Mouse (Mus musculus) hindbrain, embryonic 13.5 days (tissue): ENCODE results near the gene Prep. TPM values are rescaled to one million over a fixed set of nuclear protein-coding genes. Genes with fewer than 3 reads are reported as not detected.
"Not testable (repeated sequence)": the region's sequence is repeated elsewhere in the genome, so short reads cannot be mapped to it uniquely, and the experiment has no call there.

Experiments
- ATAC-seq: fragments of 200-750 bp; cut with Nextera tagmentation; 2 replicates; pipeline ENCODE4 v1.8.0; 2017; ENCODE audit warnings: moderate TSS enrichment; ENCODE audit not compliant: low FRiP score
- H3K27ac ChIP-seq: fragments of 300-500 bp; sonication (generic); 2 replicates; pipeline ENCODE4 v1.5.1; 2015; ENCODE audit warnings: inconsistent platforms, mild to moderate bottlenecking, moderate library complexity
- H3K27me3 ChIP-seq: fragments of 300-500 bp; sonication (generic); 2 replicates; pipeline ENCODE4 v1.6.1; 2015; ENCODE audit warnings: mild to moderate bottlenecking, inconsistent platforms
- H3K36me3 ChIP-seq: fragments of 300-500 bp; sonication (generic); 2 replicates; pipeline ENCODE4 v1.6.1; 2015; ENCODE audit warnings: mild to moderate bottlenecking, inconsistent platforms
- H3K4me1 ChIP-seq: fragments of 300-500 bp; sonication (generic); replicated peaks from 2 replicates; pipeline ENCODE4 v1.6.1; 2015; ENCODE audit warnings: inconsistent platforms
- H3K4me2 ChIP-seq: fragments of 300-500 bp; sonication (generic); 2 replicates; pipeline ENCODE4 v1.6.1; 2015; ENCODE audit warnings: inconsistent platforms, mild to moderate bottlenecking, moderate library complexity
- H3K4me3 ChIP-seq: fragments of 300-500 bp; sonication (generic); 2 replicates; pipeline ENCODE4 v1.5.1; 2015; ENCODE audit warnings: mild to moderate bottlenecking, inconsistent platforms
- H3K9ac ChIP-seq: fragments of 300-500 bp; sonication (generic); 2 replicates; pipeline ENCODE4 v1.6.1; 2015; ENCODE audit warnings: mild to moderate bottlenecking, inconsistent platforms
- H3K9me3 ChIP-seq: fragments of 300-500 bp; sonication (generic); 2 replicates; pipeline ENCODE4 v1.6.1; 2016; ENCODE audit warnings: inconsistent platforms
- WGBS: fragments of 180-500 bp; shearing (Covaris S2); methylation state at CpG from one replicate; pipeline ENCODE4 v1.1.7; 2015; 5-methylcytosine and 5-hydroxymethylcytosine counted together
- polyA plus RNA-seq: library from polyadenylated mRNA; unstranded; fragments of >200 nt; fragmentation: Nextera tagmentation; extraction: Ambion mirVana; gene quantifications from 2 replicates; pipeline ENCODE4 v1.2.1, GENCODE M21; 2015

Prep gene
- polyA plus RNA-seq, 1 experiment from 2014 or later, result 24.8 TPM

DNA sequence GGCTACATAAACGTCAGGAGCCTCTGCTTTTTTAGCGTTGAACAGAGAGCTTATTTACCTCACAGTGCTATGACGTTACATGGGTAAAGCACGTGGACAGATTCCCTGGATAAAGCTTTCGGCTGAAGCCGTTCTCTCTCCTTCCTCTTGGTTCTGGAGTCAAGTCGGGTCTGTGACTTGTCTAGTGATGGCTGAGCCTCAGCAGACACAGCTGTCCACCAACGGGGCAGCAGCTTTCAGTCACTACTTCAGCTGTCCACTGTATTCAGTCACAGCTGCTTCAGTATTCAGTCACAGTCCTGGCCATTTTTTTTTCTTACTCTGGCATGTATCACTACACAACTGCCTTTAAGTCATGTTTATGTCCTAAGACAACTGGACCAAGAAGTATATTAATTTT is 106.9 kb downstream of the Prep start:
- Histone ChIP-seq H3K4me2 (no peak overlapping the region), H3K9me3 (no peaks in the 10 kb centered on the region), H3K27me3 (no peaks in the 10 kb centered on the region), H3K4me1 (no peaks in the 10 kb centered on the region), H3K27ac (no peak overlapping the region; the same call in 1 of the 2 replicates), H3K4me3 (no peak overlapping the region), H3K36me3 (no peaks in the 10 kb centered on the region; the same call in 1 of the 2 replicates), H3K9ac (no peak overlapping the region)
- ATAC-seq, result no peak
- WGBS, result 84% methylated on average over 8 of the region's 8 CpGs

DNA sequence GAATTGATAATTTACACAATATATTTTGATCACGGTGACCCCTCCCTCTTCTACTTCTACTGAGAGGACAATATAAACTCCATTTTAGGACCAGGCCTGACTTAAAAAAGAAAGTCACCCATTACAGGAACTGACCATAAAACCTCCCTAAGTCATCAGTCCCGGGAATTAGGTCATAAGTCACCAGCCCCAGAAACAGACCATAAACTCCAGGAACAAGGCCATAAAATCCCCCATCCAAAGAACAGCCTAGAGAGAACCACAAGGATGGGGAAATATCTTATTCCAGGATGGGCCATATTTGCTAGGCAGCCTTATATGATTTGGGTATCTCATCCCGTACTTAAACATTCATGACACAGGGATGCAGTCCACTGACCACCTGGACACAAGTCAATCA is 107.3 kb downstream of the Prep start:
- no peak for ATAC-seq
- Histone ChIP-seq H3K27ac (no peak overlapping the region), H3K9me3 (no peaks in the 10 kb centered on the region), H3K36me3 (no peaks in the 10 kb centered on the region; the same call in 1 of the 2 replicates), H3K4me2 (no peak overlapping the region), H3K9ac (no peak overlapping the region), H3K4me1 (no peaks in the 10 kb centered on the region), H3K27me3 (no peaks in the 10 kb centered on the region), H3K4me3 (no peak overlapping the region)
- over 99% methylated on average over 3 of the region's 3 CpGs for WGBS

DNA sequence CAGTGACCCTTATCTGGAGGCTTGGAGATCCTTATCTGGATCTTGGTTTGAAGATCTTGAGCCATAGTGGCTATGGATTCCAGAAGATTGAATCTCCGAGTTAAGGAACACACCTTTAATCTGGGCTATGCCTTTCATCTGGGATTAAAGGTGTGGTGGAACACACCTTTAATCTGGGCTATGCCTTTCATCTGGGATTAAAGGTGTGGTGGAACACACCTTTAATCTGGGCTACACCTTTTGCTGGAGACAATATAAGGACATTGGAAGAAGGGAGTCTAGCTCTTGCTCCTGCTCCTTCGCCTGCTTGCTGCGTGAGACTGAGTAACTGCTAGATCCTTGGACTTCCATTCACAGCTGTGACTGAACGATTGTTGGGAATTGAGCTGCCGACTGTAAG is 110.8 kb downstream of the Prep start, which contains the start of gene Popdc3:
TSS of gene Popdc3 (plus strand) at position 301 of the 400 bp plus-strand sequence.
- H3K4me2 ChIP-seq, H3K9me3 ChIP-seq, H3K4me1 ChIP-seq, ATAC-seq, H3K9ac ChIP-seq, H3K27me3 ChIP-seq, H3K36me3 ChIP-seq, H3K27ac ChIP-seq, H3K4me3 ChIP-seq: not testable (repeated sequence)
- 88% methylated on average over 2 of the region's 5 CpGs for WGBS

DNA sequence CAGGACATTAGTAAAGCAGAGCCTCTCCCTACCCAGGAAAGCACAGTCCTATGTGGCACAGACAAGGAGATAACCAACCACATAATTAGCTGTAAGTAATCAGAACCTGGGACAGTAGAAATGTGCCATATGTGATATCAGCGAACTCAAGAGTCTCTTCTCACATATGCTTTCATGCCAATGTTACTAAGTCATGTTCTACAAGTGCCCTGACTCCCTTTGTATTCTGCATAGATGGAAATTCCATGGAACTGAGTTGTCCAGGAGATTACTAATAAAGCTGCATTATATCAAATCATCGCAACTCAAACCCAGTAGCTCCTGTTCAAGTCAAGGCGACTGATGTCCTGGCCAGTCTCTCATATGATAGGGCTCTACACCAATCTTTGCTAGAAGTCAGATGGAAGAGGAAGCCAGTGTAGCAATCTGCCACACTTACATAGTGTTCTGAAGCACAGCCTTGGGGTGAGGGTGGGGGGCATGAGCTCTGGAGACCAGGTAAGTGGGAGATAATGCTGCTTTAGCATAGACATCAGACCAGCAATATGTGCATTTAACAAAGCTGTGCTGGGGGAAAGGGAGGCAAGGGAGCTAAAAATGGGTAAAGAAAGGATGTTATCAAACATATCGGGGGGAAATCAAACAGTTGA is 113.8 kb downstream of the Prep start:
- H3K4me2 ChIP-seq, result no peak overlapping the region
- no peaks in the 10 kb centered on the region for H3K27me3 ChIP-seq
- WGBS, result 93% methylated on average over 4 of the region's 4 CpGs
- no peak overlapping the region for H3K4me3 ChIP-seq
- no peaks in the 10 kb centered on the region for H3K36me3 ChIP-seq
- H3K9me3 ChIP-seq, result no peaks in the 10 kb centered on the region
- no peak for ATAC-seq
- no peak overlapping the region for H3K9ac ChIP-seq
- H3K27ac ChIP-seq, result no peak overlapping the region
- no peaks in the 10 kb centered on the region for H3K4me1 ChIP-seq

DNA sequence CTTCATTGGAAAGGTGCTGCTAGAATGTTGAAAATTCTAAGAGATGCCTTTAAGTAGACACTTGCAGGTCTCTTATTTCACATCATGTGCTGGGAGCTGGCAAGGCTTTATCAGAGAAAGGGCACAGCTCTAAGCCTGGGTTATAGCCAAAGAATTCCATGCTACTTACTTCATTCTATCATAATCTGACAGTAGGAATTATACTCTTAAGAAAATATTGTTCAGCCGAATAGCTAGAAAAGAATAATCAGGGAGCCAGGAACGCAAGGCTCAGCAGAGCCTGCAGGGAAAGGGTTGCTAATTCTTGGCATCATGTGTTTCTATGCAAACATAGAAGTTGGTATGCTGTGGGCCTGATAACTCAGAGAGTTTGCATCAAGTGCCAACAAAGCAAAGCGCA is 114.3 kb downstream of the Prep start:
- no peak overlapping the region for H3K9ac ChIP-seq
- H3K27ac ChIP-seq, result no peak overlapping the region
- H3K9me3 ChIP-seq, result no peaks in the 10 kb centered on the region
- H3K4me1 ChIP-seq, result no peaks in the 10 kb centered on the region
- ATAC-seq, result no peak
- H3K4me2 ChIP-seq, result no peak overlapping the region
- no peaks in the 10 kb centered on the region for H3K36me3 ChIP-seq
- no peak overlapping the region for H3K4me3 ChIP-seq
- WGBS, result 90% methylated on average over 3 of the region's 3 CpGs
- H3K27me3 ChIP-seq, result no peaks in the 10 kb centered on the region

DNA sequence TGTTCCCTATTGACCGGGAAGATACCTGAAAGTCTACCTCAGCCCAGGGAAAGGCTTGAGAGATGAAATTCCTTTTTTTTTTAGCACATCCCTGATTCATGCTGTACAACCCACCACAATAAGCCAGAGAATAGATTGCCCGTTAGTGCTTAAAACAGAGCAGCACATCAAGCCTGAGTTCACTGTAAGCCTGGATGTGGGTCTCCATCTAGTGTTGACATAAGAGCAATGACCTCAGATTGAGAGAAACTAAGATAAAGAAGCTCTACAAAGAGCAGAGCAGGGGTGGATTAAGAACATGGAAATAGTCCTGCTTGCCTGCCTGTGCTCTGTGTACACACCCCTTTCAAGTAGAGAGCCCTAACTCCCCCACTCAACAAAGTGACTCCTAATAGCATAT is 118.5 kb downstream of the Prep start:
- Histone ChIP-seq H3K27me3 (no peaks in the 10 kb centered on the region), H3K27ac (no peak overlapping the region), H3K9ac (no peak overlapping the region), H3K4me2 (no peak overlapping the region), H3K4me3 (no peak overlapping the region), H3K36me3 (no peaks in the 10 kb centered on the region), H3K9me3 (no peaks in the 10 kb centered on the region), H3K4me1 (0 out of 2 replicates have a peak, but pooled peaks cover 2% of the 10 kb centered on the region)
- ATAC-seq, result no peak
- WGBS, result 98% methylated on average over 2 of the region's 2 CpGs

DNA sequence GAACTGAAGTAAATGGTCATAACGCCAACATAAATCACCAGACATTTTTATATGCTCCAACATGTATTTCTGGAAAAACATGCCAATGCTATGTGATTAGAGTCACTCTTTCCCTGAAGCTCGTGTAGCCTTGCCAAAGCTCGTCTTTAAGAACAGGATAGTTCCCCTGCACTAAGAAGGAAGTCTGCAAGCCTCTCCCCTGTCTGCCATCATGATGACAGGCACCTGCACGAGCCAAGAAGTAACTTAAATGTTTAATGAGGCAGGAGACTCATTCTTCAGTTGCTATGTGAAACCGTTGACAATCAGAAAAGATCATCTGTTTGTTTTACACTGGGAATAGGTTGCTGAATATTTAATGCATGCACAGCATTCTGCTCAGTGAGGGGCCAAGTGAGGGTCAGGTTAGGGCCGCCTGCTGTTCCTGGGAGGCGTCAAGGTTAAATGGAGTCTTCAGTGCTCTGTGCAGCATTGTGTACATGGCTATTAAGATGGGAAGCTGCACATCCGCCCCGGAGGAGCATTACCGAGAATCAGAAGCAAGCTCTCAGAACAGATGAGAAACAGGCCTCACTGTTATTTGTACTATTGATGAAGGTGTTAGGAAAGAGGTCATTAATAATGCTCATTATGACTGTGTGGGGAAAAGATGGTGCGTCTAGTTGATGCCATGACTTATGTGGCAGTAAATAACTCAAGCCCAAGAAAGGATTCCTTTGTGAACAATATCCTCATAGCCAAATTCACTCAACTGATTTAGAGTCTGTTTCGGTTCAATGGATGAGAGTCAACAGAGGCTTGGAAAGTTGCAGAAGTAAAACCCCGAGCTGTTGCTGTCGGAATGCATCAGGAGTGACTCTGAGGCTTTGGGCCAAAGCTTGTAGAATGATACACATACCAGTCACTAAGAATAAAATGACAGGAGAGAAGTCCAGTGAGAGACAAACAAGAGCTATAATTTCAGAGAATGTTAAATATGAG is 126.6 kb downstream of the Prep start:
- no peaks in the 10 kb centered on the region for H3K36me3 ChIP-seq
- peak overlapping the region; percentile 5; the same call in 1 of the 2 replicates for H3K27ac ChIP-seq
- no peaks in the 10 kb centered on the region for H3K9me3 ChIP-seq
- no peak overlapping the region for H3K9ac ChIP-seq
- ATAC-seq, result peak; percentile 79
- peaks cover 11% of the 10 kb centered on the region for H3K4me1 ChIP-seq
- 39% methylated on average over 14 of the region's 14 CpGs for WGBS
- H3K4me2 ChIP-seq, result no peak overlapping the region
- no peaks in the 10 kb centered on the region for H3K27me3 ChIP-seq
- H3K4me3 ChIP-seq, result no peak overlapping the region

DNA sequence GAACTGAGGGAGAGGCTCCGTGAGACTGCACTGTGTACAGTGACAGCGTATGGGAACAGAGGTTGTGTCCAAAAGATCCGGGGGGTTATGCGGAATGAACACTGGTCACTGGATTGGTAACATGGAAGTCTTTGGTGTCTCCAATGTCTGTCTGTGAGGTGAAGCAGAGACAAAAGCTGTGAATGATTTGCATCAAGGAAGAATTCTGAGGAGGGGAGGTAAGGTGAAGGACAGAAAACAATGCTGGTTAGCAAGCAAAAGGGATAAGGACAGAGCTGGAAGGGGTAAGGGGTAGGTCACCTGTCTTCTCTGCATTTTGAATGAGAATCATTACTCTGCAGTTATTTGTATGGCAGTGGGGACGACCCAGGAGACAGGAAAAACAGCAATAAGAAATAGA is 127.5 kb downstream of the Prep start:
- H3K27ac ChIP-seq, result no peak overlapping the region
- no peak overlapping the region for H3K9ac ChIP-seq
- no peaks in the 10 kb centered on the region for H3K9me3 ChIP-seq
- H3K4me3 ChIP-seq, result no peak overlapping the region
- H3K4me2 ChIP-seq, result no peak overlapping the region
- H3K27me3 ChIP-seq, result no peaks in the 10 kb centered on the region
- H3K4me1 ChIP-seq, result peaks cover 10% of the 10 kb centered on the region
- ATAC-seq, result no peak
- 77% methylated on average over 5 of the region's 5 CpGs for WGBS
- H3K36me3 ChIP-seq, result no peaks in the 10 kb centered on the region

DNA sequence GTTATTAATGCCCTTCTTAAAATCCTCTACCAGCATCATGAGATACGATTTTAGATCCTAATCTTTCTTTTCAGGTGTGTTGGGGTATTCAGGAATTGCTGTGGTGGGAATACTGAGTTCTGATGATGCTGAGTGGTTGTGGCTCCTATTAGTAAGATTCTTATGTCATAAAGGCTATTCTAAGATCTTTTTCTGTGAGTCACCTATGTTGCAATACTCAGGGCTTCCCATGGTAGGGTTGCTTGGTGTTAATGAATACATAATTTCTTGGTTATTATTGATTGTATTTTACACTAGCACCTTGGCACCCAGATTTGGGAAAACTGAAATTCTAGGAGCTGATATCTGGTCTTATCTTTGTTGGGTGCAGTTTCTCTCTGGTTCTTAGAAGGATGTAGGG is 137.6 kb downstream of the Prep start:
- Histone ChIP-seq H3K36me3 (no peaks in the 10 kb centered on the region), H3K27me3 (no peaks in the 10 kb centered on the region), H3K9me3 (no peaks in the 10 kb centered on the region), H3K4me3 (no peak overlapping the region), H3K4me1 (no peaks in the 10 kb centered on the region), H3K9ac (no peak overlapping the region), H3K4me2 (no peak overlapping the region), H3K27ac (no peak overlapping the region)
- 55% methylated on average over 1 of the region's 1 CpGs for WGBS
- no peak for ATAC-seq

DNA sequence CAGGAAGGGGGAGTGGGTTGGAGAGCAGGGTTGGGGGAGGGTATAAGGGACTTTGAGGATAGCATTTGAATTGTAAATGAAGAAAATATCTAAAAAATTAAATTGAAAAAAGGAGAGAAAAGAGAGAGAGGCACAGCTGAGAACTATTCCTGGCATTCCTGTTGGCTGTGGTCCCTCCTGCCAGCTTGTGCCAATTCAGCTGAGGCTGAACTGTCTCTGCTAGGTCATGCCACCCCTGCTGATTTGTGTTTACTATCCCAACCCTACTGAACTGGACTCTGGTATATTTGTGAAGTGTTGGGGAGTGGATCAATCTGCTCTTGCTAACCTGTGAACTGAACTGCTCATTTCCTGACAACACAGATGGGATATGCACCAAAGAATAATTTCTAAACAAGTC is 143.2 kb downstream of the Prep start:
- no peaks in the 10 kb centered on the region for H3K9me3 ChIP-seq
- no peaks in the 10 kb centered on the region for H3K36me3 ChIP-seq
- H3K4me2 ChIP-seq, result no peak overlapping the region
- no peak overlapping the region for H3K9ac ChIP-seq
- H3K27me3 ChIP-seq, result no peaks in the 10 kb centered on the region
- no peaks in the 10 kb centered on the region for H3K4me1 ChIP-seq
- no peak for ATAC-seq
- H3K27ac ChIP-seq, result no peak overlapping the region
- no peak overlapping the region for H3K4me3 ChIP-seq

DNA sequence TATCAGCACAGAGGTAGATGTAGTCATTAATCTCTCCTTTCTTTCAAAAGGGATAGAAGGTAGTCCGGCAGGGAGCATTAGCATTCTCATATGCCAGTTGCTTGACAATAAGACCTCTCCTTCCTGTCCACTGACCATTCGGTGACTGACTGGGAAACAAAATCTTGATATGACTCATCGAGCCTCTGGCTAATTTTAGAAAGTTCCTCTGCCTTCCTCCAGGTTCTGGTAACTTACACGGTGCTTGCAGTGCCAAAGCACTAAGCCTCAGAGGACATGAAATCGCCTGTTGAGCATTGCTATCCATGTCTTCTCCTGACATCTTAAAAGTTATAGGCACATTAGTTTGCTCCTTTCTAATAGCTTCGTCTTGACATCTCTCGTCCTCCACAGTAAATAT is 149.7 kb downstream of the Prep start:
- H3K4me2 ChIP-seq, result no peak overlapping the region
- H3K36me3 ChIP-seq, result no peaks in the 10 kb centered on the region
- no peak overlapping the region for H3K9ac ChIP-seq
- H3K9me3 ChIP-seq, result no peaks in the 10 kb centered on the region
- WGBS, result 90% methylated on average over 7 of the region's 7 CpGs
- no peaks in the 10 kb centered on the region for H3K27me3 ChIP-seq
- no peak overlapping the region for H3K27ac ChIP-seq
- no peaks in the 10 kb centered on the region for H3K4me1 ChIP-seq
- no peak overlapping the region for H3K4me3 ChIP-seq
- ATAC-seq, result no peak
